Mouse (Mus musculus) heart, adult 2 months (tissue): ENCODE measurements around the gene Lca5l.

Source experiments
- CTCF ChIP-seq: fragments of 200-600 bp; IDR thresholded peaks from 2 replicates; pipeline ENCODE4 v1.8.1; 2022; ENCODE audit warnings: antibody characterized with exemption, mild to moderate bottlenecking, moderate library complexity
- POLR2A ChIP-seq: fragments of 200-500 bp; IDR thresholded peaks from 2 replicates; pipeline ENCODE4 v1.6.1; 2011; ENCODE audit warnings: mild to moderate bottlenecking, low read depth, low read length, control low read depth; ENCODE audit not compliant: insufficient read depth

- no peak for TF ChIP-seq POLR2A
- TF ChIP-seq CTCF = no peak
These were observed 43.4 kb upstream of the Lca5l start, which contains the start of gene B3galt5 for GRCm38 (mm10) chr16:96235366-96235970.
